Mouse (Mus musculus) embryonic facial prominence, embryonic 10.5 days (tissue): ENCODE data around the gene Tmem263. TPM values are rescaled to one million over a fixed set of nuclear protein-coding genes. Genes with fewer than 3 reads are reported as not detected.

Experiments used
- DNase-seq: peaks from one replicate; pipeline ENCODE4 v3.0.0-alpha.2; 2017; ENCODE audit warnings: low spot score
- H3K27ac ChIP-seq: fragments of 300-500 bp; sonication (generic); replicated peaks from 2 replicates; pipeline ENCODE4 v1.5.1; 2016; ENCODE audit warnings: mild to moderate bottlenecking
- H3K27me3 ChIP-seq: fragments of 300-500 bp; sonication (generic); replicated peaks from 2 replicates; pipeline ENCODE4 v1.6.1; 2016; ENCODE audit warnings: low read depth, mild to moderate bottlenecking; ENCODE audit not compliant: poor library complexity, severe bottlenecking
- H3K36me3 ChIP-seq: fragments of 300-500 bp; sonication (generic); replicated peaks from 2 replicates; pipeline ENCODE4 v1.6.1; 2016; ENCODE audit warnings: mild to moderate bottlenecking, moderate library complexity
- H3K4me1 ChIP-seq: fragments of 300-500 bp; sonication (generic); 2 replicates; pipeline ENCODE4 v1.6.1; 2016
- H3K4me3 ChIP-seq: fragments of 300-500 bp; sonication (generic); 2 replicates; pipeline ENCODE4 v1.5.1; 2016; ENCODE audit warnings: mild to moderate bottlenecking, moderate library complexity
- H3K9me3 ChIP-seq: fragments of 300-500 bp; sonication (generic); 2 replicates; pipeline ENCODE4 v1.6.1; 2016; ENCODE audit warnings: mild to moderate bottlenecking
- WGBS: fragments of 180-500 bp; shearing (Covaris S2); methylation state at CpG from one replicate; pipeline ENCODE4 v1.1.7; 2016; 5-methylcytosine and 5-hydroxymethylcytosine counted together
- polyA plus RNA-seq: library from polyadenylated mRNA; unstranded; fragments of >200 nt; fragmentation: Nextera tagmentation; extraction: Ambion mirVana; gene quantifications from 2 replicates; pipeline ENCODE4 v1.2.1, GENCODE M21; 2016

The Tmem263 gene
- polyA plus RNA-seq, 1 experiment from 2014 or later, result 60.2 TPM

DNA sequence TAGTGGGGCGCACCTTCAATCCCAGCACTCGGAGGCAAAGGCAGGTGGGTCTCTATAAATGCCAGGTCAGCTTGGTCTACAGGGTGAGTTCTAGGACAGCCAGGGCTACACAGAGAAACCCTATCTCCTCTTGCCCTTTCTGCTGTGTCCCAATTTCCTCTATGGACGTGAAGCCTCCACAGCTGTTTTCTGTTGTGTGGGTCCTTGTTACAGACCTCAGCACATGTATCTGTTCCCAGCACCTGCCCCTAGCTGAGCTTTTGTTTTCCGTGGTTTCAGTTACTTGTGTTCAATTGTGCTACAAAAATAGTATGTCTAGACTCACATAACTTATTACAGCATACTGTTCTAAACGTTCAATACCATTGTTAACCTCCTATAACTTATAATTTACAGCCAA is 46.8 kb downstream of the Tmem263 start:
- DNase-seq, result no peak
- no peak overlapping the region for H3K27ac ChIP-seq
- peaks cover 41% of the 10 kb centered on the region for H3K36me3 ChIP-seq
- no peak overlapping the region for H3K4me3 ChIP-seq
- H3K9me3 ChIP-seq, result no peaks in the 10 kb centered on the region
- no peaks in the 10 kb centered on the region for H3K27me3 ChIP-seq
- H3K4me1 ChIP-seq, result no peaks in the 10 kb centered on the region
- WGBS, result 86% methylated on average over 5 of the region's 5 CpGs

DNA sequence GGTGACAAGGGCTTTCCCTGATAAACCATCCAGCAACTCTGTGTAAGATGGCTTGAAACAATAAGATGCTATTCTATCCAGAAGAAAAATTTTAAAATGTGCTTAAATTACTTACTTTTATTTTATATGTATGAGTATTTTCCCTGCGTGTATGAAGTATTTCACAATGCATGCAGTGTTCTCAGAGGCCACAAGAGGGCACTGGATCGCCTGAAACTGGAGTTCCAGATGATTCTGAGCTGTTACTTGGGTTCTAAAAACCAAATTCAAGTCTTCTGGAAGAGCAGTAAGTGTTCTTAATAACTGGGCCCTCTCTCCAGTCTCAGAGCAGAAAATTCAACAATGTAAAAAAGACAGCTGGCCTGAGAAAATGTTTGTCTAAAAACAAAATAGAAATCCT is 51.8 kb downstream of the Tmem263 start:
- H3K4me3 ChIP-seq, result no peak overlapping the region
- H3K9me3 ChIP-seq, result no peaks in the 10 kb centered on the region
- peaks cover 8% of the 10 kb centered on the region for H3K36me3 ChIP-seq
- H3K27ac ChIP-seq, result no peak overlapping the region
- 11% methylated on average over 2 of the region's 2 CpGs for WGBS
- H3K27me3 ChIP-seq, result no peaks in the 10 kb centered on the region
- DNase-seq, result peak; percentile 40
- H3K4me1 ChIP-seq, result no peaks in the 10 kb centered on the region

GRCm38 (mm10) chr10:85157451-85157850 is 55.0 kb downstream of the Tmem263 start:
- no peak overlapping the region for H3K27ac ChIP-seq
- 0 out of 2 replicates have a peak, but pooled peaks cover 3% of the 10 kb centered on the region for H3K4me1 ChIP-seq
- DNase-seq, result no peak
- WGBS, result 92% methylated on average over 7 of the region's 7 CpGs
- no peaks in the 10 kb centered on the region for H3K27me3 ChIP-seq
- H3K36me3 ChIP-seq, result 0 out of 2 replicates have a peak, but pooled peaks cover 2% of the 10 kb centered on the region
- H3K9me3 ChIP-seq, result no peaks in the 10 kb centered on the region
- H3K4me3 ChIP-seq, result no peak overlapping the region

DNA sequence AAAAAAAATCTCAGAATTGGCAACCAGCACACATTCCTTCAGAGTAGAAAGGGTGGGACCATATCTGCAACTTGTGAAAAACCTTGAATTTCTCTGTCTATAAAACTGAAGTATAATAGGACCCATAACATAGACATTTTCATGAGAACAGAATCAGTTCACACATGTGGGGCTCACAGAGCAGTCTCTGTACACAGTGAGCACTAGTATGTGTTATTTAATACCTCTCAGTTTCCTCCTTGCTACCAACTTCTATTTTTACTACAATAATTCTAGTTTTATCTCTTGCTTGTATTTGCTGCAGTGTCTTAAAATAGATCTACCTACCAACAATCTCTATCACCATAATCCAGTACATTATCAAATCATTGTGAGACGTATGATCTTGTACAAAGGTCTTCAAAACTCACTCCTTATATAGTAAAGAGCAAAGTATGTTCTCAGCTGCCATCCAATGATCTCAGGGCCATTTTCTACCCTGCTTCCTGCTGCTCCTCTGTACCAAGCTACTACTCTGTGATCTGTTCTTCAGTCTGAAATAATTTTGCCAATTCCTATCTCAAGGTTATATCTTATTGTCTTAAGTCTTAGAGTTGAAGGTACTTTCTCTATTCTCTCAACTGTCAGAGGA is 57.7 kb downstream of the Tmem263 start:
- no peak overlapping the region for H3K4me3 ChIP-seq
- no peak for DNase-seq
- 84% methylated on average over 1 of the region's 1 CpGs for WGBS

DNA sequence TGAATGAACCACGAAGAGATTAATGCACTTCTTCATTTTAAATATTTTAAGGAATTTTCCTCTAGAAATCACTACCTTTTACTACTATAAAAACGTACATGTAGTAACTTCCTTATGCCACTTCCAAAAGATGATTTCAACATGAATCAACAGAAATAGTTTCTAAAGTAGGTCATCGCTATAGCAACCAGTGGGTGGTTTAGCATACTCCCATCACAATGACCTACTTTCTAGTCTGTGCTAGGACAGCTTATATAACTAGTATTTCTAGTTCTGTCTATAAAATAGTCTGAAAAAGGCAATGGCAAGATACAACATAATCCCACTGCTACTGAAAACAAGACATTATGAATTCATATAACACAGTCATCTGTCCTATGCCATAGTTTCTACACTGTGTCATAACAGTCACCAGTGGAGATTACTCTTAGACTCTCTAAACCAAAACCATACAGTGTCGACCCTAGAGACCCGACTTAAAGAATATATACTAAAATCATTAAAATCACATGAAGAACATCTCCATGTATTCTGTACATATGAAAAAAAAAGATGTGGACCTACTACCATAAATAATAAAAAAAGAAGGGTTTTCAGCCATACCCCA is 59.4 kb downstream of the Tmem263 start:
- H3K27ac ChIP-seq, result no peak overlapping the region
- H3K4me1 ChIP-seq, result 0 out of 2 replicates have a peak, but pooled peaks cover 3% of the 10 kb centered on the region
- WGBS, result 89% methylated on average over 5 of the region's 5 CpGs
- H3K9me3 ChIP-seq, result no peaks in the 10 kb centered on the region
- H3K36me3 ChIP-seq, result no peaks in the 10 kb centered on the region
- no peak overlapping the region for H3K4me3 ChIP-seq
- DNase-seq, result no peak
- no peaks in the 10 kb centered on the region for H3K27me3 ChIP-seq

More for the DNA sequence above, 57.7 kb downstream of the Tmem263 start:
- Histone ChIP-seq H3K9me3 (no peaks in the 10 kb centered on the region), H3K27ac (no peak overlapping the region), H3K27me3 (no peaks in the 10 kb centered on the region), H3K4me1 (0 out of 2 replicates have a peak, but pooled peaks cover 3% of the 10 kb centered on the region), H3K36me3 (0 out of 2 replicates have a peak, but pooled peaks cover 2% of the 10 kb centered on the region)

GRCm38 (mm10) chr10:85164791-85165190 is 62.4 kb downstream of the Tmem263 start:
- no peak for DNase-seq
- Histone ChIP-seq H3K4me1 (0 out of 2 replicates have a peak, but pooled peaks cover 3% of the 10 kb centered on the region), H3K36me3 (no peaks in the 10 kb centered on the region), H3K4me3 (no peak overlapping the region), H3K27me3 (no peaks in the 10 kb centered on the region), H3K9me3 (no peaks in the 10 kb centered on the region), H3K27ac (no peak overlapping the region)
- 92% methylated on average over 13 of the region's 13 CpGs for WGBS

GRCm38 (mm10) chr10:85165306-85165705 is 62.9 kb downstream of the Tmem263 start:
- Histone ChIP-seq H3K9me3 (no peaks in the 10 kb centered on the region), H3K4me1 (0 out of 2 replicates have a peak, but pooled peaks cover 3% of the 10 kb centered on the region), H3K36me3 (no peaks in the 10 kb centered on the region), H3K4me3 (no peak overlapping the region), H3K27ac (no peak overlapping the region), H3K27me3 (no peaks in the 10 kb centered on the region)
- no peak for DNase-seq
- 90% methylated on average over 5 of the region's 5 CpGs for WGBS

Other genes starting within 250 kb of the Tmem263 start
- gene Ric8b, start 185.0 kb upstream of the Tmem263 start, polyA plus RNA-seq, result 26.5 and 27.7 TPM in 2 replicates
- 0.70 and 0.96 TPM in 2 replicates for gene Fhl4, start 132 bp upstream of the Tmem263 start, polyA plus RNA-seq
- gene Mterf2, start 25.4 kb downstream of the Tmem263 start, polyA plus RNA-seq, result 27.4 and 27.8 TPM in 2 replicates
- 31.3 and 31.4 TPM in 2 replicates for gene Cry1, start 82.4 kb downstream of the Tmem263 start, polyA plus RNA-seq